ENCODE assay signal across 12 mouse cellular contexts in genomic region chr7:132802691-132803090, GRCm38 (mm10). TPM values are rescaled to one million over a fixed set of nuclear protein-coding genes. Genes with fewer than 3 reads are reported as not detected.
DNase-seq lines count a peak whose midpoint lies in the region; ATAC-seq and TF ChIP-seq lines count a peak whose summit lies in the region.
"Had no signal": no experiment of that assay in that cellular context is flagged by ENCODE, and none has a peak within 500 bp of the region (broad histone marks: within the 10 kb centered on the region; RNA-seq: fewer than 3 reads in every experiment).

No protein-coding gene starts in this region.

- no peak for TF ChIP-seq CTCF in lung, adult 2 months (IDR thresholded peaks at IDR 0.05; ENCODE audit: insufficient read depth, low read length)

- H3K27ac ChIP-seq in heart, embryonic 13.5 days (replicated peaks): peak overlapping the region; percentile 78
- peak overlapping the region; percentile 21; the same call in 1 of the 2 replicates for H3K27ac ChIP-seq in limb, embryonic 10.5 days
- H3K27ac ChIP-seq: embryonic facial prominence, embryonic 10.5 days; limb, embryonic 13.5 days; midbrain, embryonic 15.5 days had no signal

- DNase-seq in heart, adult 11 months: peak; percentile 94
- no peak for DNase-seq in heart, adult 8-10 months (ENCODE audit: low spot score)
- DNase-seq in lung, adult 2 months: peak; percentile 45
- no peak for DNase-seq in lung, postnatal 14 days
- DNase-seq in limb, embryonic 10.5 days (ENCODE audit: low spot score): no peak
- no peak for DNase-seq in gastrocnemius, postnatal 4 days (ENCODE audit: low spot score in 2 of 2)
- DNase-seq in urinary bladder, postnatal 25 days (ENCODE audit: low spot score): no peak
- DNase-seq: thymus, postnatal 4 days had no signal

- no peaks in the 10 kb centered on the region for H3K9me3 ChIP-seq in heart, embryonic 13.5 days
- no peaks in the 10 kb centered on the region for H3K9me3 ChIP-seq in limb, embryonic 10.5 days (replicated peaks)
- H3K9me3 ChIP-seq: embryonic facial prominence, embryonic 10.5 days; limb, embryonic 13.5 days; midbrain, embryonic 15.5 days had no signal

- no peak overlapping the region for H3K4me2 ChIP-seq in heart, embryonic 13.5 days
- H3K4me2 ChIP-seq: limb, embryonic 13.5 days; midbrain, embryonic 15.5 days had no signal

- WGBS in lung, adult 2 months: 62% methylated on average over 11 of the region's 11 CpGs
- 45% methylated on average over 11 of the region's 11 CpGs for WGBS in heart, embryonic 13.5 days
- WGBS in limb, embryonic 10.5 days: 88% methylated on average over 11 of the region's 11 CpGs

- peak overlapping the region; percentile 47 for H3K9ac ChIP-seq in heart, embryonic 13.5 days
- H3K9ac ChIP-seq: limb, embryonic 13.5 days; midbrain, embryonic 15.5 days had no signal

- H3K4me1 ChIP-seq in lung, adult 2 months (ENCODE audit: control insufficient read depth, insufficient read depth, low read length): peaks cover 76% of the 10 kb centered on the region
- peaks cover 92% of the 10 kb centered on the region for H3K4me1 ChIP-seq in heart, embryonic 13.5 days
- peaks cover 46% of the 10 kb centered on the region for H3K4me1 ChIP-seq in limb, embryonic 10.5 days

- TF ChIP-seq POLR2A in lung, adult 2 months (IDR thresholded peaks at IDR 0.05; ENCODE audit: borderline replicate concordance, extremely low read depth, low read depth, low read length): no peak

- no peaks in the 10 kb centered on the region for H3K27me3 ChIP-seq in heart, embryonic 13.5 days (replicated peaks)
- no peaks in the 10 kb centered on the region for H3K27me3 ChIP-seq in limb, embryonic 10.5 days (ENCODE audit: low read depth, poor library complexity, severe bottlenecking)
- H3K27me3 ChIP-seq: limb, embryonic 13.5 days; midbrain, embryonic 15.5 days had no signal

- H3K4me3 ChIP-seq in lung, adult 2 months (replicated peaks; ENCODE audit: extremely low read depth, low read depth, low read length): no peak overlapping the region
- H3K4me3 ChIP-seq in heart, embryonic 13.5 days: no peak overlapping the region
- H3K4me3 ChIP-seq in limb, embryonic 10.5 days: no peak overlapping the region
- H3K4me3 ChIP-seq: embryonic facial prominence, embryonic 10.5 days; limb, embryonic 13.5 days; midbrain, embryonic 15.5 days had no signal

- ATAC-seq in heart, embryonic 13.5 days (ENCODE audit: extremely low read depth, insufficient number of reproducible peaks, low FRiP score, low TSS enrichment): no peak
- ATAC-seq: midbrain, embryonic 15.5 days had no signal

- no peaks in the 10 kb centered on the region for H3K36me3 ChIP-seq in heart, embryonic 13.5 days
- peaks cover 33% of the 10 kb centered on the region for H3K36me3 ChIP-seq in limb, embryonic 10.5 days
- H3K36me3 ChIP-seq: midbrain, embryonic 15.5 days had no signal

RNA-seq across cellular contexts. Expression of gene Fam53b, which starts 11.0 kb away (rescaled TPM):
- total RNA-seq in heart, adult 8-10 months (2022): 10 to 100 TPM; 24.0 to 31.3 (median 26.9) TPM
- polyA plus RNA-seq in lung, adult 2 months (2012; rRNA removed): 79.4 and 80.3 TPM in 2 replicates
- 12.5 and 15.7 TPM in 2 replicates for polyA plus RNA-seq in heart, embryonic 13.5 days (2015; fragmentation: Nextera tagmentation; extraction: Ambion mirVana)
- 32.7 and 39.1 TPM in 2 replicates for polyA plus RNA-seq in limb, embryonic 10.5 days (2016; fragmentation: Nextera tagmentation; extraction: Ambion mirVana)
- 10 to 100 TPM; 44.6 to 48.9 TPM for total RNA-seq in gastrocnemius, postnatal 4 days (2021)

RNA-seq across cellular contexts. Expression of gene Eef1akmt2, which starts 49.8 kb away (rescaled TPM):
- total RNA-seq in heart, adult 8-10 months (2022): 10 to 100 TPM in 2 of 4 experiments, 1 to 10 TPM in 2; 6.2 to 10.0 (median 8.4) TPM
- 6.3 and 7.8 TPM in 2 replicates for polyA plus RNA-seq in lung, adult 2 months (2012; rRNA removed)
- 38.5 and 40.3 TPM in 2 replicates for polyA plus RNA-seq in heart, embryonic 13.5 days (2015; fragmentation: Nextera tagmentation; extraction: Ambion mirVana)
- polyA plus RNA-seq in limb, embryonic 10.5 days (2016; fragmentation: Nextera tagmentation; extraction: Ambion mirVana): 74.0 and 74.6 TPM in 2 replicates
- 10 to 100 TPM; 15.7 to 21.1 TPM for total RNA-seq in gastrocnemius, postnatal 4 days (2021)

RNA-seq across cellular contexts. Expression of gene Abraxas2, which starts 56.3 kb away (rescaled TPM):
- total RNA-seq in heart, adult 8-10 months (2022): 10 to 100 TPM; 16.8 to 21.9 (median 20.5) TPM
- polyA plus RNA-seq in lung, adult 2 months (2012; rRNA removed): 7.8 and 12.2 TPM in 2 replicates
- polyA plus RNA-seq in heart, embryonic 13.5 days (2015; fragmentation: Nextera tagmentation; extraction: Ambion mirVana): 25.7 and 28.9 TPM in 2 replicates
- polyA plus RNA-seq in limb, embryonic 10.5 days (2016; fragmentation: Nextera tagmentation; extraction: Ambion mirVana): 34.8 and 36.5 TPM in 2 replicates
- total RNA-seq in gastrocnemius, postnatal 4 days (2021): 10 to 100 TPM; 33.1 to 37.7 TPM

Comparison
In these comparisons a context has a peak if more than half of its experiments do, and no peak if none do; other contexts are left out.
1. DNase-seq: peak in heart, adult 11 months (single experiment) and lung, adult 2 months (single experiment); none in heart, adult 8-10 months (single experiment), lung, postnatal 14 days (single experiment), limb, embryonic 10.5 days (single experiment), gastrocnemius, postnatal 4 days (0 of 2) and urinary bladder, postnatal 25 days (single experiment).